Mouse (Mus musculus) macrophage (primary cell): ENCODE results near the gene Blm. TPM values are rescaled to one million over a fixed set of nuclear protein-coding genes. Genes with fewer than 3 reads are reported as not detected.

Experiments used
- H3K27ac ChIP-seq: fragments of 350-480 bp; formaldehyde crosslinking; 2 replicates; pipeline ENCODE4 v1.9.0; 2021
- H3K36me3 ChIP-seq: fragments of 350-480 bp; formaldehyde crosslinking; 2 replicates; pipeline ENCODE4 v1.9.0; 2021; ENCODE audit errors: inconsistent target
- H3K4me3 ChIP-seq: fragments of 350-480 bp; formaldehyde crosslinking; 2 replicates; pipeline ENCODE4 v1.9.0; 2021; ENCODE audit errors: inconsistent target
- H3K79me2 ChIP-seq: fragments of 350-480 bp; formaldehyde crosslinking; 2 replicates; pipeline ENCODE4 v1.9.0; 2021; ENCODE audit errors: inconsistent target
- WGBS: methylation state at CpG from one replicate; pipeline ENCODE4 v1.1.7; 2026; ENCODE audit warnings: inconsistent platforms; ENCODE audit not compliant: missing documents; 5-methylcytosine and 5-hydroxymethylcytosine counted together
- polyA plus RNA-seq: library from polyadenylated mRNA; stranded (reverse); fragments of 250-400 nt; gene quantifications from 3 replicates; pipeline ENCODE4 v1.2.4, GENCODE M21; 2018; ENCODE audit warnings: inconsistent platforms

Gene Blm
- polyA plus RNA-seq, 1 experiment from 2014 or later = 9.1 TPM

DNA sequence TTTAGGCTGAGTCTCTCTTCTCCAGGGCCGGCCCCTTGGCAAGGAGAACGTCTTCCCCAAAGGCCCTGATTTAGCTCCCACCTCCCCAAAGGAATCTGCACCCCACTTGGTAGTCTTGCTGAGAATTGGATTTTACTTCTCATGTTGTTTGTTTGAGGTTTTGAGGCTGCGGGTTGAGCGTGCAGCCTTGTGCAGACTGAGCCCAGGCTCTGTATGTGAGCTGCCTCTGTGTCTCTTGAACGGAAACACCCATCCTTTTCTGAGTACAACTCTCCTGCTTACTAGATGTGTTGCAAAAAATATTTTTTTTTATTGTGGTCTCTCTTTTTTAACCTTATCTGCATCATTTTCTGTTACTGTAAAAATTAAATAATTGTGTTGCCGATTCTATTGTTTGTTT, 113.3 kb downstream of the Blm start:
- 100% methylated on average over 5 of the region's 6 CpGs for WGBS
- Histone ChIP-seq H3K27ac (no peak overlapping the region), H3K36me3 (no peaks in the 10 kb centered on the region), H3K79me2 (no peaks in the 10 kb centered on the region), H3K4me3 (no peak overlapping the region)

DNA sequence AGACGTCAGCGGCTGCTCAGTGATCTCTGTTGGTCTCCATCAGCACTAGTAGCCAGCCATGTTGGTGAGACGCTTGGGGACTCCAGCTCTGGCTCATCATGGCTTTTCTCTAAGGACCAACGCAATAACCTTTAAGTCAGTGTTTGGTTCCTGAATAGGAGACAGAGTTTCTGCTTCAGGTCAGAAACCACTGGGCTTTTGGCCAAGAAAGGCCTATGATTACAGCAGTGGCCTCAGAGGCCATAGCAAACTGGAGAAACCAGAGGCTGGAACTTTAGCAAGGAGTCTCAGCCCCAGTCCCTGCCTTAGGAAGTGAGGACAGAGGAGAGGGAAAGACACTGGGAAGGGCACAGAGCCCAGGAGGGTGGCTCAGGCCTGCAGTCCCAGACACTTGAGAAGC, 114.3 kb downstream of the Blm start:
- Histone ChIP-seq H3K79me2 (no peaks in the 10 kb centered on the region), H3K4me3 (no peak overlapping the region), H3K27ac (no peak overlapping the region), H3K36me3 (no peaks in the 10 kb centered on the region)
- 89% methylated on average over 4 of the region's 4 CpGs for WGBS

DNA sequence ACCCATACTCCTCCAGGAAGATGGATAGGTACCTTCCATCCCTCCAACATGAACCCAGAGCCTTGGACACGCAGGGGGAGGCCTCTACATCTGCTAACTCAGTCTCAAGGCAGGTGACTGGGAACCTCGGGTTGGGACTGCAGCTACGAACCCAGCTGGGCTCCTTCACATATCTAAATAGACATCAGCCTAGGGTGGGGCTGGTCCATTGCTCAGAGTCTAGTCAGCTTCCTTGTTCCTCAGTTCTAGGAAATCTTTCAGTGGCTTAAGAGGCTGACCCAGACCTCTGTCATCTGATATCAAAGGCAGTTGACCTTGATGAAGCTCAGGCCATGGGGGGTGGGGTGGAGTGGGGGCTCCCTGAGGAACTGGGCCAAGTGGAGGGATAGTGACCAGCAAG, 115.6 kb downstream of the Blm start:
- no peak overlapping the region for H3K4me3 ChIP-seq
- WGBS = 76% methylated on average over 3 of the region's 3 CpGs
- H3K79me2 ChIP-seq = no peaks in the 10 kb centered on the region
- no peaks in the 10 kb centered on the region for H3K36me3 ChIP-seq
- no peak overlapping the region for H3K27ac ChIP-seq

DNA sequence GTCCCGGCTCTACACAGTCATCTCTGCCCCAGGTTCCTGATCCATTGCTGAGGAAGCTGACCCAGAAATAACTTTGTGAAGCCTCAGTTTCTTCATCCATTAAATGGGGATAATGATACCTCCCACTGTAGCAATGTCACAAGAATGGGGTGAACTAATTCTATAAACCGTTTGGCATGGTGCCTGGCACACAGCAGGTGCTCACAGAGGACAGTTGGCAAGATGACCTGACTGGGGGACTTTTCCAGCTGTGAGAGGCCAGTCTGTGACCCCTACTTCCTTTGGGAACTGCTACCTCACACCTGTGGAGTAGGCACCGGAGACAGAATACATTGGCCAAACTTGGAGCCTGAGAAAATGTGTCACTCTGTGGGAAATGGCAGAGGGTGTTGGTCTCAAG, 116.9 kb downstream of the Blm start:
- Histone ChIP-seq H3K4me3 (no peak overlapping the region), H3K36me3 (no peaks in the 10 kb centered on the region), H3K27ac (no peak overlapping the region), H3K79me2 (no peaks in the 10 kb centered on the region)
- WGBS = 92% methylated on average over 3 of the region's 3 CpGs

DNA sequence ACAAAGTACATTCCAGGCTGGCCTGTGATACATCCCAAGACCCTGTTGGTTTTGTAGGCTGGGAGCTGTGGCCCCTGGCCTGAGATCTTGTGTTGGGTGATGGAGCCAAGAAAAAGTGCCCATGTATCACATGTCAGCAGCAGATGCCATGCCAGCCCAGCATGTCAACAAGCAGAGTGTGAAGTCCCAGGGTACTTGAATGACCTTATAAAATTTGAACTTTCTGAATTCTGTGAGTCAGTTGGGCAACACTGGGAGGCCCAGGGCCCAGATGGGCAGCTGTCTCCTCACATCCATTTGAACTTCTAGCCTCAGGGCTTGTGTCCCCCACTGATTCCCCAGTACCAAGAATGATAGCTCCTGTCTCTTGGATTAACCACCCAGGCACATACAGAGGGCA, 117.3 kb downstream of the Blm start:
- Histone ChIP-seq H3K36me3 (no peaks in the 10 kb centered on the region), H3K79me2 (no peaks in the 10 kb centered on the region), H3K4me3 (no peak overlapping the region), H3K27ac (no peak overlapping the region)

DNA sequence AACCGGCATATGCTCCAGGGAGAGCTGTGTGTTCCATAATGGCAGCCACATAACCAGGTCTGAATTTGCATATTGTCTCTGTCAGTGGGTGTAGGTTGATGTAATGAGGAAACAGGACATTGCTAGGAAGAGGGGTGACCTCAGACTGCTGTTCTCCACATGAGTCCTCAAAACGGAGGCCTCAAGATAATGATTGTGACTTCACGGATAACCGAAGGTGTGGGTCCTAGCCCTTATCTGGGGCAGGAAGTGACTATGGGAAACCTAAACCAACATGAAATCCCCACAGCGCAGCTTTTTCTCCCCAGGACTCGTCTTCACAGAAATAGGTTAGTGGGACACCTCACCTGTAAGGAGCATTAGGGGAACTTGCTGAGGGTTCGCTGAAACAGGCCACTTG, 118.0 kb downstream of the Blm start:
- no peak overlapping the region for H3K27ac ChIP-seq
- no peaks in the 10 kb centered on the region for H3K79me2 ChIP-seq
- no peaks in the 10 kb centered on the region for H3K36me3 ChIP-seq
- no peak overlapping the region for H3K4me3 ChIP-seq
- WGBS = 60% methylated on average over 7 of the region's 7 CpGs

DNA sequence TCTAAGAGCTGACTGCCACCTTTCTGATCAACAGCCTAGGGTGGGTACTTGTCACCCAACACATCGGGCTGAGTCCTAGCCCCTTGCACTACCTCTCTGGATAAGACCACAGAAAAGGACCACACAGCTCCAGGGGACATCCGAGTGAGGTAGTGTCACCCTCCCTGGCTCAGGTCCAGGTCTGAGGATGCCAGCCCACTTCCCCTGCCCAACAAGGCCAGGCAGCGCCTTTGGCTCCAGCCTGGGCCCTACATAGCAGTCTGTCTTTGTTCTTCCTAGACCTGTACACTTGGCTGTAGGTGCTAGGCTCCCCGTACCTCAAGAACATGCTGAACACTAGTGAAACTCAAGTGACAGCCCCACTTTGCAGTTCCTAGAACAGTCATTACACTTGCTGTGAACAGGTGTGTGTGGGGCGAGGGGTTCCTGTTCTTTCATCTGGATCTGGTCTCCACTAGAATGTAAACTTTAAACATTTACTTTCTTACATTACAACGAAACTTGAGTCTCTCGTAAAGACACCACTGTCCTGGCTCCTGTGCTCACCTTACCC, 120.5 kb downstream of the Blm start:
- Histone ChIP-seq H3K4me3 (no peak overlapping the region), H3K36me3 (no peaks in the 10 kb centered on the region), H3K27ac (no peak overlapping the region), H3K79me2 (no peaks in the 10 kb centered on the region)
- WGBS = 72% methylated on average over 7 of the region's 7 CpGs

DNA sequence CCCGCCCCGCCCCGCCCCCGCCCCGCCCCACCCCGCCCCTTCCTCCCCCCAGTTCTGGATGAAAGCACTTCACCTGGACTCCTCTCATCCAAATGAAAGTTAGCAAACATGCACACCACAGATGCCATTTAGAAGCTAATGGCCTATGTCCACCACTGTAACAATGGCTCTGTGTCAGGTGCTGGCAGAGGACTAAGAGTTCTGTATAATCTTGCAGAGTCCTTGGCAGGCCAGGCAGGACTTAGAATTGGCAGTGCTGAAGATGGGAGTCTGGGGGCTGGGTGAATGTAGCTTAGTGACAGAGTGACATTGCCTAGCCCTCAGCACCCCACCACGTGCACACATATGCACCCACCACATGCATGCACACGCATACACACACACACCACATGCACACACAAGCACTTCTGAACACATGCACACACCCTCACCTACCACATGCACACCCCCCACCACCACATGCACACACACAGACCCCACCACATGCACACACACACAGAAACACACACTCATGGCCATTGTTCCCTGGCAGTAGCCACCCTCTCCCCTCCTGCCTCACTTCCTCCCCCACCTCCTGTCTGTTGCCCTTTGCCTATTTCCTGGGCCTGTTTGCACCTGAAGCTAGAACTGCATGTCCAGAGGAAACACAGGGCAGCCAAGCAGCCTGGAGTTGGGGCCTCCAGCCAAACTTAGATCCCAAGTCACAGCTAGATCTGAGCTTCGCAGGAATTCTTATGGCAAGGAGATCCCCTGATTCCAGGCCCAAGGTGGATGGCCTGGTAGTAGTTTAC, 121.2 kb downstream of the Blm start:
- Histone ChIP-seq H3K4me3 (no peak overlapping the region), H3K27ac (no peak overlapping the region), H3K36me3 (no peaks in the 10 kb centered on the region), H3K79me2 (no peaks in the 10 kb centered on the region)
- 95% methylated on average over 3 of the region's 9 CpGs for WGBS

DNA sequence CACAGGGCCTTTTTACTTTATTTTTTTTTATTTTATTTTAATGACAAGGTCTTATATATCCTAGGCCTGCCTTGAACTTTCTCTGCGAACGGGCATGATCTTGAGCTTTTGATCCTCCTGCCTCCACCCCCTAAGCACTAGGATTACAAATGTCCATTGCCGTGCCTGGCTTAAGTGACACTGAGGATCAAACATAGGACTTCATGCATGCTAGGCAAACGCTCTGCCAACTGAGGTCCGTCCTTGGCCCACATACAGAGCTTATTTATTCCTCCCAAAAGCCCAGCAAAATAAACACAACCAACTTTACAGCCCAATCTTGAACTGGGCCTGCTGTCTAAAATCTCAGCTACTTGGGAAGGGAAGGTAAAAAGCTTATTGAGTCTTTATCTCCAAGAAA, 122.1 kb downstream of the Blm start:
- no peak overlapping the region for H3K27ac ChIP-seq
- WGBS = 99% methylated on average over 5 of the region's 5 CpGs
- H3K4me3 ChIP-seq = no peak overlapping the region
- no peaks in the 10 kb centered on the region for H3K36me3 ChIP-seq
- H3K79me2 ChIP-seq = no peaks in the 10 kb centered on the region

DNA sequence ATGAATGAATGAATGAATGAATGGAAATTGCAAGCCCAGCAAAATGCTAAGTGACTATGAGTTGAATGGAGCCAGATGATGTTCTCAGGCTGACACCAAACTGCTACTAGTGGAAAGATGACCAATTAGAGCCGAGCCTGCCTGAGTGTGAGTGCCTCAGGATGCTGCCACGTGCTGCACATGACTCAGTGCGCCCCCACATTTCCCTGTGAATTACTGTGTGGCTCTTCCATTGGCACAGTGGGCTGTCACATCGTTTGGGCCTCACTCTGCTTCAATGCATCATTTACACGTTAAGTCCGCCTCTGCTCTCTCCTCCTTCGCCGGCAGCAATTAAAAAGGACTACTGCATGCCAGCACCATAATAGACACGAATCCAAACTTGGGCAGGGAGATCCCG, 122.6 kb downstream of the Blm start:
- Histone ChIP-seq H3K79me2 (no peaks in the 10 kb centered on the region), H3K27ac (no peak overlapping the region), H3K36me3 (no peaks in the 10 kb centered on the region), H3K4me3 (no peak overlapping the region)
- 95% methylated on average over 10 of the region's 10 CpGs for WGBS

DNA sequence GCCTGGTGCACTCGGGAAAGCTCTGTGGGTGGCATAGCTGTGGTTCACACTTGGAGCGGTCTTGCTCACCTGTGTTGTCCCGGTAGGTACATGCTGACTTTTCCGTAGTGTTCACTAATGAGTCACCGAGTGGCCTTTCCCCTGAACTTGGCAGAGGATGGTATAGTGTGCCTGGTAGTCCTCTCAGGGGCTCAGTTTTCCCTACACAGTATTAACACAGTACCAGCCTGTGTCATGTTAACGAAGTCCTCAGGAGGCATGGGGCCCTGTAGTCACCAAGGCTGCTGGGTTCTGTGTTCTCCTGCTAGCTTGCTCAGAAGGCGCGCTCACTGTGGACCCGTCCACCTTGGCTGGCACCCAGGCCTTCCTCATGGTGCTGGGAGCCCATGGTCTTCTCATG, 124.5 kb downstream of the Blm start:
- Histone ChIP-seq H3K4me3 (no peak overlapping the region), H3K79me2 (no peaks in the 10 kb centered on the region; the same call in 1 of the 2 replicates), H3K36me3 (no peaks in the 10 kb centered on the region), H3K27ac (no peak overlapping the region)
- 91% methylated on average over 9 of the region's 9 CpGs for WGBS

DNA sequence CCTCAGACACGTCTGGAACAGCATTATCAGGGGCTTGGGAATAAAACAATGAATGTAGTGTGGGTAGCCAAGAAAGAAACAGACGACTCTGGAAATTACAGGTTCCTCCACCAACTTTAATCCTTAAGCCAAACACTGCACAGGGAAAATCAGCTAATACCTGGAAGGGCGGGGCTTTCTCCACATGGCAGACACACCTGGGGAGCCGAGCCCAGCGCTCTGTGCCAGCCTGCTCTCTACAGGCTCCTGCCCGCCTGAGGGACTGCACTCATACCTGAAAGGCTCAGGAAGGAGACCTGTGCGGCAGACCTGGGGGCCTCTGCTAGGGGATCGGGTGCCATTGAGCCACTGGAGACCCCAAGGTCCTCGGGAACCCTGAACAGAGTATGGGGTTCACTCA, 127.2 kb downstream of the Blm start:
- H3K27ac ChIP-seq = no peak overlapping the region
- H3K36me3 ChIP-seq = no peaks in the 10 kb centered on the region
- 92% methylated on average over 9 of the region's 9 CpGs for WGBS
- no peak overlapping the region for H3K4me3 ChIP-seq
- H3K79me2 ChIP-seq = no peaks in the 10 kb centered on the region; the same call in 1 of the 2 replicates

DNA sequence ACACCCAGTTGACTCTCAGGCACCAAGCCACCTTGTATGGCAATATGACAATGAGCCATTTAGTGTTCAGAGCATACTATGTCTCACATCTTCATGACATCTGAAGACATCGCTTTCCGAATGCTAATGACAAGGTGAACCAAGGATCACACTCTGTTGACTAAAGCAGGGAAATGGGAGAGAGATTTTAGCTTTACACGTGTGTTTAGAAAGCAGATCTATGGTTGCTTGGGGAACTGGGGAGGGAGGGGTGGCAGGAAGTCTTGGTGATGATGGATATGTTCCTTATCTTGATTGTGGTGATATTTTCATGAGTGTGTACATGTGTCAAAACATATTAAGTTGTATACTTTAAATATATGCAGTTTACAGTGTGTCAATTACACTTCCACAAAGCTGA, 128.7 kb downstream of the Blm start:
- H3K79me2 ChIP-seq = peaks cover 7% of the 10 kb centered on the region
- H3K27ac ChIP-seq = no peak overlapping the region
- 76% methylated on average over 3 of the region's 3 CpGs for WGBS
- H3K36me3 ChIP-seq = no peaks in the 10 kb centered on the region
- no peak overlapping the region for H3K4me3 ChIP-seq

DNA sequence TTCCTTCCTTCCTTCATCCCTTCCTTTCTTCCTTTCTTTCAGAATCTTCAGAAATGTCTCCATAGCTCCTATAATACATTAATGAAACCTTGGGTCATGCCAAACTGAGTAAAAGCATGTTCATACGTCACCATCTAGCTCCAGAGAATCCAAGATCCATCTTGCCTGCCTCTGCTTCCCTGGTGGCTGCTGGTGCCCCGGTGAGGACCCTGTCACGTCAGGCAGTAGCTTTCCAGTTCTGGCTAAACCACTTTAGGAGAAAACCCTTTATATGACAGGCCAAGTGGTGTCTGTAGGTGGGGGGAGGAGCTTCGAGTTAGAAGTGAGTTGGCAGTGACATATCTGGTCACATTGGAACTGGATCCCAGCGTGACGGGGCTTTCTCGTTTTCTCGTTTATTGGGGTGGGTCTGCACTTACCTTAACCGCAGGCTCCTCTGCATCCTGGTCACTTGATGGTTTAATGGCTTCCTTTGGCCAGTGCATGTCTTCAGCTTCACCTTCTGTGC, 129.7 kb downstream of the Blm start, which contains the start of gene Furin:
Furin (minus strand) TSS at position 249 of the 508 bp plus-strand sequence.
- Histone ChIP-seq H3K27ac (peak within 1 kb of the TSS; percentile 92), H3K79me2 (peaks cover 16% of the 10 kb centered on the region), H3K4me3 (peak within 1 kb of the TSS; percentile 19; the same call in 1 of the 2 replicates), H3K36me3 (no peaks in the 10 kb centered on the region)
- WGBS = 88% methylated on average over 7 of the region's 9 CpGs
